Mouse (Mus musculus) neural tube, embryonic 13.5 days (tissue): ENCODE data around the gene Tmem156. TPM values are rescaled to one million over a fixed set of nuclear protein-coding genes. Genes with fewer than 3 reads are reported as not detected.

ENCODE experiments used
- ATAC-seq: fragments of 200-750 bp; cut with Nextera tagmentation; 2 replicates; pipeline ENCODE4 v1.8.0; 2017; ENCODE audit warnings: low read depth, mild to moderate bottlenecking, moderate TSS enrichment, moderate library complexity
- H3K27ac ChIP-seq: fragments of 300-500 bp; sonication (generic); replicated peaks from 2 replicates; pipeline ENCODE4 v1.5.1; 2015; ENCODE audit warnings: moderate library complexity, mild to moderate bottlenecking, inconsistent platforms
- H3K27me3 ChIP-seq: fragments of 300-500 bp; sonication (generic); 2 replicates; pipeline ENCODE4 v1.6.1; 2015; ENCODE audit warnings: mild to moderate bottlenecking, inconsistent platforms
- H3K36me3 ChIP-seq: fragments of 300-500 bp; sonication (generic); 2 replicates; pipeline ENCODE4 v1.6.1; 2015; ENCODE audit warnings: mild to moderate bottlenecking, inconsistent platforms
- H3K4me1 ChIP-seq: fragments of 300-500 bp; sonication (generic); replicated peaks from 2 replicates; pipeline ENCODE4 v1.6.1; 2015; ENCODE audit warnings: inconsistent platforms
- H3K4me2 ChIP-seq: fragments of 300-500 bp; sonication (generic); 2 replicates; pipeline ENCODE4 v1.6.1; 2015; ENCODE audit warnings: inconsistent platforms, mild to moderate bottlenecking, moderate library complexity
- H3K4me3 ChIP-seq: fragments of 300-500 bp; sonication (generic); 2 replicates; pipeline ENCODE4 v1.5.1; 2015; ENCODE audit warnings: mild to moderate bottlenecking, inconsistent platforms
- H3K9ac ChIP-seq: fragments of 300-500 bp; sonication (generic); 2 replicates; pipeline ENCODE4 v1.6.1; 2015; ENCODE audit warnings: moderate library complexity, mild to moderate bottlenecking, inconsistent platforms
- H3K9me3 ChIP-seq: fragments of 300-500 bp; sonication (generic); 2 replicates; pipeline ENCODE4 v1.6.1; 2016; ENCODE audit warnings: inconsistent platforms
- WGBS: fragments of 180-500 bp; shearing (Covaris S2); methylation state at CpG from one replicate; pipeline ENCODE4 v1.1.7; 2015; 5-methylcytosine and 5-hydroxymethylcytosine counted together
- polyA plus RNA-seq: library from polyadenylated mRNA; unstranded; fragments of >200 nt; fragmentation: Nextera tagmentation; extraction: Ambion mirVana; gene quantifications from 2 replicates; pipeline ENCODE4 v1.2.1, GENCODE M21; 2015

Tmem156 gene
- not detected in 2 replicates for polyA plus RNA-seq

- Histone ChIP-seq H3K27me3 (no peaks in the 10 kb centered on the region), H3K4me3 (no peak within 1 kb of the TSS), H3K4me1 (no peaks in the 10 kb centered on the region), H3K27ac (no peak within 1 kb of the TSS), H3K4me2 (no peak within 1 kb of the TSS), H3K9me3 (no peaks in the 10 kb centered on the region), H3K9ac (no peak within 1 kb of the TSS), H3K36me3 (no peaks in the 10 kb centered on the region)
- WGBS = 64% methylated on average over 5 of the region's 5 CpGs
- no peak for ATAC-seq
These were observed at the start of gene Tmem156 for GRCm38 (mm10) chr5:65091921-65092320. Gene Tmem156, minus strand, starts transcription at chr5:65092132.

GRCm38 (mm10) chr5:65141242-65141641, 49.3 kb upstream of the Tmem156 start:
- Histone ChIP-seq H3K4me3 (no peak overlapping the region), H3K9ac (no peak overlapping the region), H3K27ac (no peak overlapping the region), H3K27me3 (no peaks in the 10 kb centered on the region), H3K4me1 (peaks cover 5% of the 10 kb centered on the region), H3K9me3 (no peaks in the 10 kb centered on the region), H3K36me3 (peaks cover 30% of the 10 kb centered on the region), H3K4me2 (no peak overlapping the region)
- 87% methylated on average over 8 of the region's 8 CpGs for WGBS
- ATAC-seq = no peak

- Histone ChIP-seq H3K9ac (no peak overlapping the region), H3K27me3 (no peaks in the 10 kb centered on the region), H3K36me3 (peaks cover 10% of the 10 kb centered on the region), H3K27ac (no peak overlapping the region), H3K4me2 (no peak overlapping the region), H3K4me1 (peaks cover 21% of the 10 kb centered on the region), H3K4me3 (no peak overlapping the region), H3K9me3 (no peaks in the 10 kb centered on the region)
- no peak for ATAC-seq
- WGBS = 83% methylated on average over 6 of the region's 6 CpGs
These were observed 45.1 kb upstream of the Tmem156 start for GRCm38 (mm10) chr5:65137073-65137472.

- no peak for ATAC-seq
- peaks cover 3% of the 10 kb centered on the region; the same call in 1 of the 2 replicates for H3K36me3 ChIP-seq
- no peaks in the 10 kb centered on the region for H3K9me3 ChIP-seq
- no peak overlapping the region for H3K27ac ChIP-seq
- H3K4me2 ChIP-seq = peak overlapping the region; percentile 22; the same call in 1 of the 2 replicates
- 86% methylated on average over 7 of the region's 7 CpGs for WGBS
- peaks cover 21% of the 10 kb centered on the region for H3K4me1 ChIP-seq
- no peaks in the 10 kb centered on the region for H3K27me3 ChIP-seq
- H3K4me3 ChIP-seq = no peak overlapping the region
- H3K9ac ChIP-seq = no peak overlapping the region
These were observed 44.2 kb upstream of the Tmem156 start for GRCm38 (mm10) chr5:65136159-65136558.

- peak; percentile 42; the same call in 1 of the 2 replicates for ATAC-seq
- Histone ChIP-seq H3K9ac (peak overlapping the region; percentile 80), H3K36me3 (no peaks in the 10 kb centered on the region), H3K27me3 (no peaks in the 10 kb centered on the region), H3K9me3 (no peaks in the 10 kb centered on the region), H3K4me1 (peaks cover 29% of the 10 kb centered on the region), H3K4me2 (peak overlapping the region; percentile 66), H3K27ac (peak overlapping the region; percentile 81), H3K4me3 (peak overlapping the region; percentile 58)
- WGBS = 5% methylated on average over 20 of the region's 20 CpGs
These were observed 39.4 kb upstream of the Tmem156 start for GRCm38 (mm10) chr5:65131211-65131879.

GRCm38 (mm10) chr5:65130528-65131210, 38.7 kb upstream of the Tmem156 start:
- peak overlapping the region; percentile 58 for H3K4me3 ChIP-seq
- H3K36me3 ChIP-seq = no peaks in the 10 kb centered on the region
- H3K27me3 ChIP-seq = no peaks in the 10 kb centered on the region
- H3K4me1 ChIP-seq = peaks cover 22% of the 10 kb centered on the region
- peak overlapping the region; percentile 80 for H3K9ac ChIP-seq
- peak; percentile 93 for ATAC-seq
- H3K27ac ChIP-seq = peak overlapping the region; percentile 81
- peak overlapping the region; percentile 66 for H3K4me2 ChIP-seq
- H3K9me3 ChIP-seq = no peaks in the 10 kb centered on the region
- WGBS = under 1% methylated on average over 12 of the region's 12 CpGs

GRCm38 (mm10) chr5:65128481-65128880, 36.5 kb upstream of the Tmem156 start:
- Histone ChIP-seq H3K4me1 (peaks cover 17% of the 10 kb centered on the region), H3K27me3 (no peaks in the 10 kb centered on the region), H3K27ac (no peak overlapping the region), H3K4me3 (no peak overlapping the region), H3K9ac (no peak overlapping the region), H3K9me3 (no peaks in the 10 kb centered on the region), H3K36me3 (no peaks in the 10 kb centered on the region), H3K4me2 (no peak overlapping the region)
- ATAC-seq = no peak
- WGBS = 76% methylated on average over 2 of the region's 2 CpGs

GRCm38 (mm10) chr5:65126137-65126536, 34.2 kb upstream of the Tmem156 start:
- ATAC-seq = no peak
- 84% methylated on average over 1 of the region's 1 CpGs for WGBS

GRCm38 (mm10) chr5:65122616-65123015, 30.7 kb upstream of the Tmem156 start:
- no peaks in the 10 kb centered on the region for H3K27me3 ChIP-seq
- no peak for ATAC-seq
- H3K4me1 ChIP-seq = no peaks in the 10 kb centered on the region
- H3K27ac ChIP-seq = no peak overlapping the region
- no peaks in the 10 kb centered on the region for H3K9me3 ChIP-seq
- H3K4me2 ChIP-seq = no peak overlapping the region
- H3K36me3 ChIP-seq = no peaks in the 10 kb centered on the region
- H3K4me3 ChIP-seq = no peak overlapping the region
- whole genome bisulfite sequencing = 94% methylated on average over 3 of the region's 3 CpGs
- no peak overlapping the region for H3K9ac ChIP-seq

More at GRCm38 (mm10) chr5:65126137-65126536, 34.2 kb upstream of the Tmem156 start:
- Histone ChIP-seq H3K9me3 (no peaks in the 10 kb centered on the region), H3K27me3 (no peaks in the 10 kb centered on the region), H3K9ac (no peak overlapping the region), H3K27ac (no peak overlapping the region), H3K4me3 (no peak overlapping the region), H3K36me3 (no peaks in the 10 kb centered on the region), H3K4me2 (no peak overlapping the region), H3K4me1 (peaks cover 10% of the 10 kb centered on the region)

- no peak for ATAC-seq
- WGBS = 62% methylated on average over 3 of the region's 3 CpGs
- Histone ChIP-seq H3K4me2 (no peak overlapping the region), H3K9me3 (no peaks in the 10 kb centered on the region), H3K4me1 (no peaks in the 10 kb centered on the region), H3K36me3 (0 out of 2 replicates have a peak, but pooled peaks cover 6% of the 10 kb centered on the region), H3K4me3 (no peak overlapping the region), H3K27me3 (no peaks in the 10 kb centered on the region), H3K27ac (no peak overlapping the region), H3K9ac (no peak overlapping the region)
These were observed 28.0 kb upstream of the Tmem156 start for GRCm38 (mm10) chr5:65119918-65120317.

GRCm38 (mm10) chr5:65119495-65119894, 27.6 kb upstream of the Tmem156 start:
- no peak for ATAC-seq
- Histone ChIP-seq H3K4me2 (no peak overlapping the region), H3K4me1 (no peaks in the 10 kb centered on the region), H3K27ac (no peak overlapping the region), H3K4me3 (no peak overlapping the region), H3K27me3 (no peaks in the 10 kb centered on the region), H3K36me3 (0 out of 2 replicates have a peak, but pooled peaks cover 6% of the 10 kb centered on the region), H3K9ac (no peak overlapping the region), H3K9me3 (no peaks in the 10 kb centered on the region)
- 74% methylated on average over 1 of the region's 1 CpGs for WGBS

GRCm38 (mm10) chr5:65116789-65117188, 24.9 kb upstream of the Tmem156 start:
- H3K4me2 ChIP-seq = no peak overlapping the region
- H3K9ac ChIP-seq = no peak overlapping the region
- H3K9me3 ChIP-seq = no peaks in the 10 kb centered on the region
- no peak overlapping the region for H3K4me3 ChIP-seq
- WGBS = 96% methylated on average over 2 of the region's 2 CpGs
- H3K4me1 ChIP-seq = no peaks in the 10 kb centered on the region
- ATAC-seq = no peak
- H3K27me3 ChIP-seq = no peaks in the 10 kb centered on the region
- 0 out of 2 replicates have a peak, but pooled peaks cover 6% of the 10 kb centered on the region for H3K36me3 ChIP-seq
- H3K27ac ChIP-seq = no peak overlapping the region
